Mouse (Mus musculus) thymus, adult 2 months (tissue): ENCODE measurements around the gene Cdc42bpg.

ENCODE experiments used
- CTCF ChIP-seq: fragments of 200-500 bp; IDR thresholded peaks from 2 replicates; pipeline ENCODE4 v1.5.1; 2012; ENCODE audit warnings: mild to moderate bottlenecking, control low read depth, low read length, moderate library complexity, borderline replicate concordance; ENCODE audit not compliant: control insufficient read depth, poor library complexity, insufficient read depth; ENCODE audit errors: extremely low read depth
- POLR2A ChIP-seq: fragments of 200-500 bp; IDR thresholded peaks from 2 replicates; pipeline ENCODE4 v1.6.1; 2012; ENCODE audit warnings: mild to moderate bottlenecking, low read length, control low read depth, moderate library complexity; ENCODE audit not compliant: control insufficient read depth, poor library complexity, insufficient read depth; ENCODE audit errors: extremely low read depth

- TF ChIP-seq CTCF (no peak), POLR2A (no peak)
Observed at GRCm38 (mm10) chr19:6335458-6335827, 29.2 kb downstream of the Cdc42bpg start.
